Mouse (Mus musculus) spleen, adult 2 months (tissue): ENCODE measurements around the gene Gm29776.

Experiments used
- CTCF ChIP-seq: fragments of 200-500 bp; IDR thresholded peaks from 2 replicates; pipeline ENCODE4 v1.5.1; 2011; ENCODE audit warnings: mild to moderate bottlenecking, inconsistent platforms; ENCODE audit not compliant: insufficient read depth, insufficient read length, insufficient replicate concordance; ENCODE audit errors: extremely low read depth
- POLR2A ChIP-seq: fragments of 200-500 bp; IDR thresholded peaks from 2 replicates; pipeline ENCODE4 v1.6.1; 2011; ENCODE audit warnings: low read depth, low read length, inconsistent platforms

- TF ChIP-seq CTCF (no peak), POLR2A (no peak)
Observed at GRCm38 (mm10) chr14:54730305-54730704, 31.7 kb upstream of the Gm29776 start.
